7 mouse cellular contexts compared by ENCODE assay signal in genomic region chr1:172324725-172325124, GRCm38 (mm10). TPM values are rescaled to one million over a fixed set of nuclear protein-coding genes. Genes with fewer than 3 reads are reported as not detected.
DNase-seq lines count a peak whose midpoint lies in the region; ATAC-seq and TF ChIP-seq lines count a peak whose summit lies in the region.

No protein-coding gene starts in this region.

- WGBS in small intestine, adult 2 months = 25% methylated on average over 7 of the region's 7 CpGs

- peak; percentile 95 for TF ChIP-seq CTCF in embryonic fibroblast, embryonic 13.5 days (IDR thresholded peaks at IDR 0.05; ENCODE audit: borderline replicate concordance, insufficient read depth, low read length)
- TF ChIP-seq CTCF in left cerebral cortex, adult 2 months (IDR thresholded peaks at IDR 0.05) = peak; percentile 95
- TF ChIP-seq CTCF in small intestine, adult 2 months (IDR thresholded peaks at IDR 0.05; ENCODE audit: extremely low read depth, insufficient read length, insufficient replicate concordance, low read depth, low read length) = peak; percentile 91

- DNase-seq in Muller cell, postnatal 12 days (ENCODE audit: inconsistent ontology term) = peak; percentile 66
- peak; percentile 96 for DNase-seq in brain, adult 2 months (ENCODE audit: low read depth, low spot score)
- DNase-seq in left cerebral cortex, adult 2 months (ENCODE audit: extremely low spot score in 1 of 2, low spot score in 2 of 2) = peak; percentile 75 to 80
- peak; percentile 90 for DNase-seq in mesoderm, embryonic 11.5 days (ENCODE audit: low read depth, low spot score)

- H3K4me1 ChIP-seq in embryonic fibroblast, embryonic 13.5 days (ENCODE audit: control insufficient read depth, insufficient read depth, low read length) = no peaks in the 10 kb centered on the region
- H3K4me1 ChIP-seq in small intestine, adult 2 months (ENCODE audit: control insufficient read depth, insufficient read depth, insufficient read length, low read length) = peaks cover 3% of the 10 kb centered on the region

- 0 out of 2 replicates have a peak, but pooled peaks cover under 1% of the 10 kb centered on the region for H3K36me3 ChIP-seq in small intestine, adult 2 months (ENCODE audit: control insufficient read depth, insufficient read depth, low read length)

- H3K27ac ChIP-seq in embryonic fibroblast, embryonic 13.5 days (ENCODE audit: insufficient read depth, low read length) = no peak overlapping the region
- H3K27ac ChIP-seq in left cerebral cortex, adult 2 months = peak overlapping the region; percentile 98
- no peak overlapping the region for H3K27ac ChIP-seq in small intestine, adult 2 months (ENCODE audit: insufficient read depth, low read depth, low read length)

- ATAC-seq in hematopoietic stem cell, adult 5-6 weeks (replicated peaks in 1 of 2; ENCODE audit: insufficient read depth in 1 of 2, low FRiP score in 2 of 2, low TSS enrichment in 1 of 2, low read depth in 1 of 2, poor library complexity in 2 of 2, severe bottlenecking in 2 of 2) = peak; percentile 73 to 86

- no peak for TF ChIP-seq POLR2A in embryonic fibroblast, embryonic 13.5 days (IDR thresholded peaks at IDR 0.05; ENCODE audit: low read depth, low read length)
- TF ChIP-seq POLR2A in small intestine, adult 2 months (IDR thresholded peaks at IDR 0.05; ENCODE audit: low read depth, low read length) = no peak

- H3K27me3 ChIP-seq in small intestine, adult 2 months (ENCODE audit: control insufficient read depth, insufficient read depth, low read length) = peaks cover 25% of the 10 kb centered on the region

- H3K4me3 ChIP-seq in embryonic fibroblast, embryonic 13.5 days (ENCODE audit: insufficient read depth, low read length) = no peak overlapping the region
- H3K4me3 ChIP-seq in left cerebral cortex, adult 2 months = no peak overlapping the region; the same call in 1 of the 2 replicates
- no peak overlapping the region for H3K4me3 ChIP-seq in small intestine, adult 2 months (ENCODE audit: low read depth, low read length)

- intact Hi-C loops in left cerebral cortex, adult 2 months (cut with DNase I) = loop anchor here (5.0 kb wide), 1 partner anchor 38 kb away; no protein-coding TSS in a partner anchor

RNA-seq across cellular contexts. Expression of gene Kcnj9, which starts 4.4 kb away (rescaled TPM):
- not detected in 2 replicates for polyA plus RNA-seq in embryonic fibroblast, embryonic 13.5 days (2011; ENCODE audit: insufficient read length, low read depth, missing spikeins)
- not detected in 2 replicates for total RNA-seq in hematopoietic stem cell, adult 5-6 weeks (2017)
- total RNA-seq in left cerebral cortex, adult 2 months (2021) = 100 to 1,000 TPM; 137 to 138 TPM
- 0.25 TPM in 1 of 2 replicates, not detected in the other for polyA plus RNA-seq in small intestine, adult 2 months (2012; rRNA removed)

RNA-seq across cellular contexts. Expression of gene Kcnj10, which starts 16.3 kb away (rescaled TPM):
- polyA plus RNA-seq in embryonic fibroblast, embryonic 13.5 days (2011; ENCODE audit: insufficient read length, low read depth, missing spikeins) = 0.08 and 0.91 TPM in 2 replicates
- total RNA-seq in hematopoietic stem cell, adult 5-6 weeks (2017) = 0.38 TPM in 1 of 2 replicates, not detected in the other
- total RNA-seq in left cerebral cortex, adult 2 months (2021) = 100 to 1,000 TPM in 1 of 2 experiments, 10 to 100 TPM in 1; 86.5 to 108 TPM
- polyA plus RNA-seq in small intestine, adult 2 months (2012; rRNA removed) = 0.44 and 0.65 TPM in 2 replicates

RNA-seq across cellular contexts. Expression of gene Atp1a2, which starts 26.9 kb away (rescaled TPM):
- polyA plus RNA-seq in embryonic fibroblast, embryonic 13.5 days (2011; ENCODE audit: insufficient read length, low read depth, missing spikeins) = 0.39 TPM in 1 of 2 replicates, not detected in the other
- not detected in 2 replicates for total RNA-seq in hematopoietic stem cell, adult 5-6 weeks (2017)
- total RNA-seq in left cerebral cortex, adult 2 months (2021) = 100 to 1,000 TPM; 628 to 676 TPM
- 2.7 and 3.5 TPM in 2 replicates for polyA plus RNA-seq in small intestine, adult 2 months (2012; rRNA removed)

RNA-seq across cellular contexts. Expression of gene Pigm, which starts 51.6 kb away (rescaled TPM):
- polyA plus RNA-seq in embryonic fibroblast, embryonic 13.5 days (2011; ENCODE audit: insufficient read length, low read depth, missing spikeins) = 11.5 and 12.9 TPM in 2 replicates
- total RNA-seq in hematopoietic stem cell, adult 5-6 weeks (2017) = 17.4 and 19.5 TPM in 2 replicates
- 1 to 10 TPM; 9.3 to 9.8 TPM for total RNA-seq in left cerebral cortex, adult 2 months (2021)
- polyA plus RNA-seq in small intestine, adult 2 months (2012; rRNA removed) = 3.5 and 4.8 TPM in 2 replicates

Comparison
In these comparisons a context has a peak if more than half of its experiments do, and no peak if none do; other contexts are left out.
1. RNA of gene Kcnj9, which starts 4.4 kb away (total RNA-seq): 137 to 138 TPM in left cerebral cortex, adult 2 months; not detected in hematopoietic stem cell, adult 5-6 weeks; every median in the first group is over 100 times any median in the second.
2. RNA of gene Kcnj10, which starts 16.3 kb away (total RNA-seq): 86.5 to 108 TPM in left cerebral cortex, adult 2 months; 0.38 TPM in hematopoietic stem cell, adult 5-6 weeks; every median in the first group is over 10 times any median in the second.
3. RNA of gene Atp1a2, which starts 26.9 kb away (total RNA-seq): 628 to 676 TPM in left cerebral cortex, adult 2 months; not detected in hematopoietic stem cell, adult 5-6 weeks; every median in the first group is over 100 times any median in the second.
4. Peak in every context shown above with its lines, with median percentiles within 50 percentile points of each other: DNase-seq and CTCF ChIP-seq.